Mouse (Mus musculus): Measurements from ENCODE around the gene Zbtb2. TPM values are rescaled to one million over a fixed set of nuclear protein-coding genes. Genes with fewer than 3 reads are reported as not detected.

The Zbtb2 gene
- polyA plus RNA-seq, 1 experiment from 2014 or later = 15.0 TPM

- no peak overlapping the region for H3K4me3 ChIP-seq
- H3K27me3 ChIP-seq = no peaks in the 10 kb centered on the region
- WGBS = 94% methylated on average over 5 of the region's 5 CpGs
- H3K9me3 ChIP-seq = no peaks in the 10 kb centered on the region
- no peaks in the 10 kb centered on the region for H3K4me1 ChIP-seq (replicated peaks)
- no peak for ATAC-seq (ENCODE audit: low FRiP score, low read depth)
- no peak overlapping the region for H3K27ac ChIP-seq (replicated peaks)
- no peak overlapping the region for H3K9ac ChIP-seq
- H3K4me2 ChIP-seq = no peak overlapping the region
- no peaks in the 10 kb centered on the region for H3K36me3 ChIP-seq
Measured at GRCm38 (mm10) chr10:4380748-4381147, 7.2 kb downstream of the Zbtb2 start.

- Histone ChIP-seq H3K27ac (replicated peaks) (no peak overlapping the region), H3K36me3 (0 out of 2 replicates have a peak, but pooled peaks cover 4% of the 10 kb centered on the region), H3K4me2 (no peak overlapping the region), H3K4me1 (replicated peaks) (no peaks in the 10 kb centered on the region; the same call in 1 of the 2 replicates), H3K9me3 (no peaks in the 10 kb centered on the region), H3K9ac (no peak overlapping the region), H3K4me3 (no peak overlapping the region), H3K27me3 (no peaks in the 10 kb centered on the region)
- 93% methylated on average over 7 of the region's 7 CpGs for WGBS
- ATAC-seq (ENCODE audit: low FRiP score, low read depth) = no peak
Measured at GRCm38 (mm10) chr10:4376931-4377330, 11.0 kb downstream of the Zbtb2 start.

- no peak overlapping the region for H3K27ac ChIP-seq (replicated peaks)
- 0 out of 2 replicates have a peak, but pooled peaks cover 4% of the 10 kb centered on the region for H3K36me3 ChIP-seq
- no peak overlapping the region for H3K4me3 ChIP-seq
- no peaks in the 10 kb centered on the region for H3K9me3 ChIP-seq
- no peak for ATAC-seq (ENCODE audit: low FRiP score, low read depth)
- H3K4me1 ChIP-seq (replicated peaks) = no peaks in the 10 kb centered on the region; the same call in 1 of the 2 replicates
- no peaks in the 10 kb centered on the region for H3K27me3 ChIP-seq
- WGBS = 73% methylated on average over 7 of the region's 7 CpGs
- H3K4me2 ChIP-seq = no peak overlapping the region
- H3K9ac ChIP-seq = no peak overlapping the region
Measured at GRCm38 (mm10) chr10:4376461-4376860, 11.4 kb downstream of the Zbtb2 start.

DNA sequence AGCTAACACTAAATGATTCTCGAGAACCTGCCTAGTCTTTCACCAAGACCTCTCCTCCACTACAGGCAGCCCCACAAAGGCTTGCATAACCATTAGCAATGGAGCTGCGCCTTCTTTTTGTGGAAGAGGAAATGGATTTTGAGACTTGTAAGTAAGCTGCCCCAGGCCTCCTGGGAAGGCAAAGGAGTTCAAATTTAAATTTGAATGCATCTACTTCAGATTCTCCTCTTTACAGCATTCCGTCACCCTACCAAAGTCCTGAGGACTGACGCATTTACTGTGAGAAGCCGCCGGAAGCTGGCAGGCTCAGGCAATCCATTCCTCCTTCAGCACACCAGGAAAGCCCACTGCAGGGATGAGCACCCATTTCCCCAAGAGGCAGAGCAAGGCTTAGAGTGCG, 12.6 kb downstream of the Zbtb2 start:
- no peaks in the 10 kb centered on the region for H3K27me3 ChIP-seq
- H3K9ac ChIP-seq = no peak overlapping the region
- H3K4me1 ChIP-seq (replicated peaks) = no peaks in the 10 kb centered on the region; the same call in 1 of the 2 replicates
- H3K36me3 ChIP-seq = 0 out of 2 replicates have a peak, but pooled peaks cover 4% of the 10 kb centered on the region
- 41% methylated on average over 7 of the region's 7 CpGs for WGBS
- H3K4me2 ChIP-seq = no peak overlapping the region
- H3K27ac ChIP-seq (replicated peaks) = no peak overlapping the region
- H3K9me3 ChIP-seq = no peaks in the 10 kb centered on the region
- H3K4me3 ChIP-seq = no peak overlapping the region
- no peak for ATAC-seq (ENCODE audit: low FRiP score, low read depth)

GRCm38 (mm10) chr10:4374734-4375133, 13.2 kb downstream of the Zbtb2 start:
- Histone ChIP-seq H3K27ac (replicated peaks) (no peak overlapping the region), H3K9ac (no peak overlapping the region), H3K4me2 (no peak overlapping the region), H3K4me1 (replicated peaks) (no peaks in the 10 kb centered on the region; the same call in 1 of the 2 replicates), H3K27me3 (no peaks in the 10 kb centered on the region), H3K4me3 (no peak overlapping the region), H3K9me3 (no peaks in the 10 kb centered on the region), H3K36me3 (0 out of 2 replicates have a peak, but pooled peaks cover 4% of the 10 kb centered on the region)
- no peak for ATAC-seq (ENCODE audit: low FRiP score, low read depth)
- 79% methylated on average over 4 of the region's 4 CpGs for WGBS

GRCm38 (mm10) chr10:4374239-4374638, 13.7 kb downstream of the Zbtb2 start:
- Histone ChIP-seq H3K27ac (replicated peaks) (no peak overlapping the region), H3K9me3 (no peaks in the 10 kb centered on the region), H3K4me1 (replicated peaks) (no peaks in the 10 kb centered on the region; the same call in 1 of the 2 replicates), H3K4me3 (no peak overlapping the region), H3K4me2 (no peak overlapping the region), H3K27me3 (no peaks in the 10 kb centered on the region), H3K9ac (no peak overlapping the region), H3K36me3 (0 out of 2 replicates have a peak, but pooled peaks cover 4% of the 10 kb centered on the region)
- ATAC-seq (ENCODE audit: low FRiP score, low read depth) = no peak
- WGBS = 92% methylated on average over 7 of the region's 7 CpGs

- Histone ChIP-seq H3K4me3 (no peak overlapping the region), H3K27ac (replicated peaks) (no peak overlapping the region), H3K4me1 (replicated peaks) (no peaks in the 10 kb centered on the region; the same call in 1 of the 2 replicates), H3K36me3 (peaks cover 10% of the 10 kb centered on the region), H3K27me3 (no peaks in the 10 kb centered on the region), H3K9ac (no peak overlapping the region), H3K9me3 (no peaks in the 10 kb centered on the region), H3K4me2 (no peak overlapping the region)
- WGBS = 53% methylated on average over 4 of the region's 4 CpGs
- no peak for ATAC-seq (ENCODE audit: low FRiP score, low read depth)
Measured at GRCm38 (mm10) chr10:4373558-4373957, 14.3 kb downstream of the Zbtb2 start.

DNA sequence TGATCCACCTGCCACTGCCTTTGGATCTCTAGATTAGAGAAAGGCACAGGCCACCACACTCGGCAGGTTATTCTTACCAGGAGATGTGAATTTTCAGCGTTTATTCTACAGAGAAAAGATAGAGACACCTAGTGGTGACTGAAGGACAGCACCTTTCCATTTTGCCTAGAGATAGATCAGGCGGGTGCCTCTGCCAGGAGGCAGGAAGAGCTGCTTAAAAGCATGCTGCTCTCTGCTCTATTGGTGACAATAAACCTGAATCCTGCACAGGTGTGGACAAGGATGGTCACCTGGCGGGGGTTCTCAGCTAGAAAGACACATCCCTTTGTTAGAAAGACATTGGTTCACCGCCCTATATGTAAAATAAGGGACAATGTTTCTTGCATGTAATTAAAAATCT, 15.9 kb downstream of the Zbtb2 start:
- Histone ChIP-seq H3K27me3 (no peaks in the 10 kb centered on the region), H3K27ac (replicated peaks) (no peak overlapping the region), H3K9me3 (no peaks in the 10 kb centered on the region), H3K4me3 (no peak overlapping the region), H3K9ac (no peak overlapping the region), H3K4me1 (replicated peaks) (no peaks in the 10 kb centered on the region; the same call in 1 of the 2 replicates), H3K36me3 (peaks cover 21% of the 10 kb centered on the region), H3K4me2 (no peak overlapping the region)
- peak; percentile 65; the same call in 1 of the 2 replicates for ATAC-seq (ENCODE audit: low FRiP score, low read depth)
- 52% methylated on average over 5 of the region's 5 CpGs for WGBS

DNA sequence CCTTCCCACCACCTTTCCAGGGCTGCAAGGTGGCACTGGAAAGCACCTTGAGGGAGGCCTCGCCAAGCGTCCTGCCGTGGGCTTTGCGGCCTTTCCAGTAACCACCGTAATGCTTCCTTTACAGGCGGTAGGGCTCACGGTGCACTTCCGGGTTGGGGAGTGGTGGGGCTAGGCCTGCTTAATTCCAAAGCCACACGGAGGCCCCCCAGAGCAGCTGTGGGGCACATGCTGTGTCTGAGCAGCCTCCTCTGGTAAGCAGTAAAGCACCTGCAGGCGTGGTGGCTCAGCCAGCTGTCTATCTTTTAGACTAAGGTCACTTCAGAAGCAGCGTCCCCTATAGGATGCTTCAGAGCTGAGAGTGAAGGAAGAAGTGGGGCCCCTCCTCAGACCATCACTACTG, 17.8 kb downstream of the Zbtb2 start:
- no peaks in the 10 kb centered on the region for H3K9me3 ChIP-seq
- no peak overlapping the region for H3K4me2 ChIP-seq
- no peak overlapping the region for H3K4me3 ChIP-seq
- WGBS = 94% methylated on average over 11 of the region's 11 CpGs
- H3K27me3 ChIP-seq = no peaks in the 10 kb centered on the region
- H3K9ac ChIP-seq = no peak overlapping the region
- peaks cover 26% of the 10 kb centered on the region for H3K36me3 ChIP-seq
- no peaks in the 10 kb centered on the region for H3K4me1 ChIP-seq (replicated peaks)
- no peak overlapping the region for H3K27ac ChIP-seq (replicated peaks)
- no peak for ATAC-seq (ENCODE audit: low FRiP score, low read depth)

DNA sequence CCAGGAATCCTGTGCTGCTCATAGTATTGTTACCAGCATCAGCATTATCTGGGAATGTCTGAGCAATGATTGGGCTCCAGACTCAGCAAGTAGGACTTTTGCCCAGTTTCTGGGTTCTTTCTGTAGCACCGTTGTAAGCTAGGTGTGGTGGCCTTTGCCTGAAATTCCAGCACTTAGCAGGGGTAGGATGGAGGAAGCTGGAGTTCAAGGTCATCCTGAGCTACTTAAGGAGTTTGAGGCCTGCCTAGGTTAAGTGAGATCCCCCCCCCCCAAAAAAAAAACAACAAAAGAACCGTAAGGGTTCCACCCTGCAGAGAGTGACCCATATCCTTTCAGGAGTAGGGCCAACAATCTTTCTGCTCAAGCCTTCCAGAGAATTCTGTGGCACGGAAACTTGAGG, 23.3 kb downstream of the Zbtb2 start:
- Histone ChIP-seq H3K9me3 (no peaks in the 10 kb centered on the region), H3K4me2 (no peak overlapping the region), H3K9ac (no peak overlapping the region), H3K4me3 (no peak overlapping the region), H3K27ac (replicated peaks) (no peak overlapping the region), H3K27me3 (no peaks in the 10 kb centered on the region), H3K36me3 (peaks cover 32% of the 10 kb centered on the region), H3K4me1 (replicated peaks) (no peaks in the 10 kb centered on the region)
- 88% methylated on average over 3 of the region's 3 CpGs for WGBS
- no peak for ATAC-seq (ENCODE audit: low FRiP score, low read depth)

DNA sequence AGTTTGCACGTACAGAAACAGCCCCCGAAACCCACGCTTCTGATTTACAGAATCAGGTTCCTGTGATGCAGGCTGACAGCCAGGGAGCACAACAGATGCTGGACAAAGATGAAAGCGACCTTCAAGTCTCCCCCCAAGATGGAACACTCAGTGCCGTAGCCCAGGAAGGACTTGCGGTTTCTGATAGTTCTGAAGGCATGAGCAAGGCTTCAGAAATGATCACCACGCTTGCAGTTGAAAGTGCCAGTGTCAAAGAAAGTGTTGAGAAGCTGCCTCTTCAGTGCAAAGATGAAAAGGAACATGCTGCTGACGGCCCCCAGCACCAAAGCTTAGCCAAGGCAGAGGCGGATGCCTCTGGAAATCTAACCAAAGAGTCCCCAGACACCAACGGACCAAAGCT, 30.5 kb downstream of the Zbtb2 start:
- no peak overlapping the region for H3K4me2 ChIP-seq
- H3K27me3 ChIP-seq = no peaks in the 10 kb centered on the region
- H3K36me3 ChIP-seq = peaks cover 25% of the 10 kb centered on the region; the same call in 1 of the 2 replicates
- no peak overlapping the region for H3K27ac ChIP-seq (replicated peaks)
- no peaks in the 10 kb centered on the region for H3K4me1 ChIP-seq (replicated peaks)
- no peak overlapping the region for H3K4me3 ChIP-seq
- H3K9me3 ChIP-seq = no peaks in the 10 kb centered on the region
- 90% methylated on average over 10 of the region's 10 CpGs for WGBS
- ATAC-seq (ENCODE audit: low FRiP score, low read depth) = no peak
- no peak overlapping the region for H3K9ac ChIP-seq

DNA sequence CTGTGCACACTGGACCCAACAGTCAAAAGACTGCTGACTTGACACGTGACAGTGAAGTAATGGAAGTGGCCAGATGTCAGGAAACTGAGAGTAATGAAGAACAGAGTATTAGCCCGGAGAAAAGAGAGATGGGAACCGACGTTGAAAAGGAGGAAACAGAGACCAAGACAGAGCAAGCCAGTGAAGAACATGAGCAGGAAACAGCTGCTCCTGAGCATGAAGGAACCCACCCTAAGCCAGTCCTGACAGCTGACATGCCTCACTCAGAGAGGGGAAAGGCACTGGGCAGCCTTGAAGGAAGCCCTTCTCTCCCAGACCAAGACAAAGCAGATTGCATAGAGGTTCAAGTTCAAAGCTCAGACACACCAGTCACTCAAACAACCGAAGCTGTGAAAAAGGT, 31.3 kb downstream of the Zbtb2 start:
- Histone ChIP-seq H3K27me3 (no peaks in the 10 kb centered on the region), H3K27ac (replicated peaks) (no peak overlapping the region), H3K9ac (no peak overlapping the region), H3K4me1 (replicated peaks) (no peaks in the 10 kb centered on the region), H3K36me3 (peaks cover 25% of the 10 kb centered on the region; the same call in 1 of the 2 replicates), H3K4me2 (no peak overlapping the region), H3K4me3 (no peak overlapping the region), H3K9me3 (no peaks in the 10 kb centered on the region)
- 83% methylated on average over 5 of the region's 5 CpGs for WGBS
- no peak for ATAC-seq (ENCODE audit: low FRiP score, low read depth)

DNA sequence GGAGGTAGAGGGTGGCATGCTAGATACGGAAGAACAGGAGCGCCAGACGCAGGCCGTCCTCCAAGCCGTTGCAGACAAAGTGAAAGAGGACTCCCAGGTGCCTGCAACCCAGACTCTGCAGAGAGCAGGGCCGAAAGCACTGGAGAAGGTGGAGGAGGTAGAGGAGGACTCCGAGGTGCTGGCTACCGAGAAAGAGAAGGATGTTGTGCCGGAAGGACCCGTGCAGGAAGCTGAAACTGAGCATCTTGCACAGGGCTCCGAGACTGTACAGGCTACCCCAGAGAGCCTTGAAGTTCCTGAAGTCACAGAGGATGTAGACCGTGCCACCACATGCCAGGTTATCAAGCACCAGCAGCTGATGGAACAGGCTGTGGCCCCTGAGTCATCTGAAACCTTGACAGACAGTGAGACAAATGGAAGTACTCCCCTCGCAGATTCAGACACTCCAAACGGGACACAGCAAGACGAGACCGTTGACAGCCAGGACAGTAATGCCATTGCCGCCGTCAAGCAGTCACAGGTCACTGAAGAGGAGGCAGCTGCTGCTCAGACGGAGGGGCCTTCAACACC, 31.9 kb downstream of the Zbtb2 start:
- WGBS = 92% methylated on average over 19 of the region's 19 CpGs
- ATAC-seq (ENCODE audit: low FRiP score, low read depth) = no peak
- H3K4me2 ChIP-seq = no peak overlapping the region
- peaks cover 25% of the 10 kb centered on the region; the same call in 1 of the 2 replicates for H3K36me3 ChIP-seq
- no peaks in the 10 kb centered on the region for H3K27me3 ChIP-seq
- H3K4me1 ChIP-seq (replicated peaks) = no peaks in the 10 kb centered on the region
- no peak overlapping the region for H3K4me3 ChIP-seq
- no peaks in the 10 kb centered on the region for H3K9me3 ChIP-seq
- no peak overlapping the region for H3K27ac ChIP-seq (replicated peaks)
- no peak overlapping the region for H3K9ac ChIP-seq

Data from hindbrain, embryonic 15.5 days (tissue).